Mouse (Mus musculus) G1E (cell line): ENCODE data around the gene Arhgap8. TPM values are rescaled to one million over a fixed set of nuclear protein-coding genes. Genes with fewer than 3 reads are reported as not detected.

ENCODE experiments used
- ATAC-seq: 2 replicates; pipeline ENCODE4 v1.8.0; 2016; ENCODE audit warnings: mild to moderate bottlenecking; ENCODE audit not compliant: insufficient number of reproducible peaks, poor library complexity, low FRiP score, severe bottlenecking; ENCODE audit errors: extremely low read depth
- DNase-seq: peaks from one replicate; pipeline ENCODE4 v3.0.0; 2012; ENCODE audit warnings: low spot score
- H3K27me3 ChIP-seq: 2 replicates; pipeline ENCODE4 v1.6.1; 2012; ENCODE audit warnings: mild to moderate bottlenecking, low read length, inconsistent platforms; ENCODE audit not compliant: insufficient read depth
- H3K36me3 ChIP-seq: replicated peaks from 2 replicates; pipeline ENCODE3; 2012; ENCODE audit warnings: mild to moderate bottlenecking, inconsistent platforms
- H3K4me1 ChIP-seq: 2 replicates; pipeline ENCODE4 v1.6.1; 2012; ENCODE audit warnings: low read depth, low read length, inconsistent platforms, mixed read lengths; ENCODE audit not compliant: insufficient read depth
- H3K4me3 ChIP-seq: 2 replicates; pipeline ENCODE4 v1.5.1; 2012; ENCODE audit warnings: low read depth, mild to moderate bottlenecking, inconsistent platforms, low read length, moderate library complexity, mixed read lengths
- H3K9me3 ChIP-seq: replicated peaks from 2 replicates; pipeline ENCODE4 v1.6.1; 2012; ENCODE audit warnings: inconsistent platforms
- CTCF ChIP-seq: IDR thresholded peaks from 2 replicates; pipeline ENCODE4 v1.5.1; 2012; ENCODE audit warnings: low read depth, low read length, inconsistent platforms, mixed read lengths
- GATA1 ChIP-seq: IDR thresholded peaks from 2 replicates; pipeline ENCODE4 v1.6.1; 2012; ENCODE audit warnings: borderline replicate concordance, low read length, inconsistent platforms, mixed read lengths
- GATA2 ChIP-seq: IDR thresholded peaks from 2 replicates; pipeline ENCODE4 v1.6.1; 2012; ENCODE audit warnings: low read depth, low read length, inconsistent platforms, borderline replicate concordance
- POLR2AphosphoS5 ChIP-seq: IDR thresholded peaks from 2 replicates; pipeline ENCODE4 v1.6.1; 2012; ENCODE audit warnings: low read depth, low read length, inconsistent platforms; ENCODE audit not compliant: insufficient replicate concordance
- TAL1 ChIP-seq: conservative IDR thresholded peaks from 2 replicates; pipeline ENCODE4 v1.6.1; 2012; ENCODE audit warnings: low read depth, low read length, inconsistent platforms, mixed read lengths
- polyA plus RNA-seq: library from polyadenylated mRNA; stranded (reverse); fragments of >175 nt; gene quantifications from 2 replicates; pipeline ENCODE4 v1.2.3, GENCODE M21; 2012
- total RNA-seq, 2 experiments: library from RNA; stranded (forward) in 1 of 2; stranded (reverse) in 1 of 2; fragments of 200-1000 nt in 1 of 2; fragments of >200 nt in 1 of 2; fragmentation: Nextera tagmentation in 1 of 2; gene quantifications; 2 replicates each; pipeline ENCODE4 v1.2.3; 2014 to 2017

The Arhgap8 gene
- total and polyA plus RNA-seq, 3 experiments = not detected

- Histone ChIP-seq H3K4me3 (no peak overlapping the region), H3K27me3 (no peaks in the 10 kb centered on the region), H3K9me3 (peaks cover 82% of the 10 kb centered on the region), H3K36me3 (no peaks in the 10 kb centered on the region), H3K4me1 (no peaks in the 10 kb centered on the region)
- ATAC-seq (no peak), DNase-seq (no peak)
- TF ChIP-seq GATA1 (no peak), GATA2 (no peak), TAL1 (no peak), CTCF (no peak), POLR2AphosphoS5 (no peak)
Measured at GRCm38 (mm10) chr15:84741573-84741972, 21.7 kb downstream of the Arhgap8 start.

GRCm38 (mm10) chr15:84743347-84743746 is 23.5 kb downstream of the Arhgap8 start:
- no peak for DNase-seq
- no peak overlapping the region for H3K4me3 ChIP-seq
- no peaks in the 10 kb centered on the region for H3K27me3 ChIP-seq
- no peak for ATAC-seq
- TF ChIP-seq CTCF (no peak), GATA2 (no peak), POLR2AphosphoS5 (no peak), GATA1 (no peak), TAL1 (no peak)
- H3K9me3 ChIP-seq = peaks cover 68% of the 10 kb centered on the region
- H3K36me3 ChIP-seq = no peaks in the 10 kb centered on the region
- no peaks in the 10 kb centered on the region for H3K4me1 ChIP-seq

- no peak for TF ChIP-seq GATA1
- TF ChIP-seq GATA2 = no peak
Measured at GRCm38 (mm10) chr15:84744308-84744707, 24.5 kb downstream of the Arhgap8 start.

GRCm38 (mm10) chr15:84745831-84746230 is 26.0 kb downstream of the Arhgap8 start:
- no peaks in the 10 kb centered on the region for H3K27me3 ChIP-seq
- TF ChIP-seq GATA1 = no peak
- TF ChIP-seq POLR2AphosphoS5 = no peak
- no peak for TF ChIP-seq TAL1
- TF ChIP-seq CTCF = no peak
- no peak for TF ChIP-seq GATA2
- H3K4me1 ChIP-seq = no peaks in the 10 kb centered on the region
- no peaks in the 10 kb centered on the region for H3K36me3 ChIP-seq
- peaks cover 48% of the 10 kb centered on the region for H3K9me3 ChIP-seq
- ATAC-seq (no peak), DNase-seq (no peak)
- H3K4me3 ChIP-seq = no peak overlapping the region

More at GRCm38 (mm10) chr15:84744308-84744707, 24.5 kb downstream of the Arhgap8 start:
- H3K9me3 ChIP-seq = peaks cover 63% of the 10 kb centered on the region
- H3K4me3 ChIP-seq = no peak overlapping the region
- no peaks in the 10 kb centered on the region for H3K27me3 ChIP-seq
- no peak for ATAC-seq
- H3K4me1 ChIP-seq = no peaks in the 10 kb centered on the region
- DNase-seq = no peak
- H3K36me3 ChIP-seq = no peaks in the 10 kb centered on the region

- Histone ChIP-seq H3K9me3 (peaks cover 71% of the 10 kb centered on the region), H3K4me3 (no peak overlapping the region)
- TF ChIP-seq TAL1 (no peak), GATA1 (no peak), CTCF (no peak), GATA2 (no peak), POLR2AphosphoS5 (no peak)
Measured at GRCm38 (mm10) chr15:84754987-84755386, 35.1 kb downstream of the Arhgap8 start.

GRCm38 (mm10) chr15:84756426-84756825 is 36.6 kb downstream of the Arhgap8 start:
- ATAC-seq (no peak), DNase-seq (no peak)
- TF ChIP-seq GATA2 (no peak), POLR2AphosphoS5 (no peak), GATA1 (no peak), TAL1 (no peak), CTCF (no peak)
- H3K9me3 ChIP-seq = peaks cover 83% of the 10 kb centered on the region
- H3K4me3 ChIP-seq = no peak overlapping the region
- H3K27me3 ChIP-seq = no peaks in the 10 kb centered on the region
- H3K36me3 ChIP-seq = no peaks in the 10 kb centered on the region
- H3K4me1 ChIP-seq = no peaks in the 10 kb centered on the region

More at GRCm38 (mm10) chr15:84754987-84755386, 35.1 kb downstream of the Arhgap8 start:
- DNase-seq = no peak
- Histone ChIP-seq H3K27me3 (no peaks in the 10 kb centered on the region), H3K36me3 (no peaks in the 10 kb centered on the region), H3K4me1 (no peaks in the 10 kb centered on the region)
- no peak for ATAC-seq

GRCm38 (mm10) chr15:84758493-84758892 is 38.6 kb downstream of the Arhgap8 start:
- ATAC-seq (no peak), DNase-seq (no peak)
- TF ChIP-seq GATA2 (no peak), CTCF (no peak), GATA1 (no peak), TAL1 (no peak), POLR2AphosphoS5 (no peak)
- no peaks in the 10 kb centered on the region for H3K4me1 ChIP-seq
- no peaks in the 10 kb centered on the region for H3K36me3 ChIP-seq
- H3K9me3 ChIP-seq = peaks cover 94% of the 10 kb centered on the region
- no peak overlapping the region for H3K4me3 ChIP-seq
- H3K27me3 ChIP-seq = no peaks in the 10 kb centered on the region
